Mouse (Mus musculus) heart, adult 9 months (tissue): ENCODE measurements around the gene Tet2.

Experiments used
- DNase-seq, 2 experiments: peaks; one replicate each; pipeline ENCODE4 v3.0.0; 2022; ENCODE audit warnings: low spot score in 2 of 2

The Tet2 gene

DNA sequence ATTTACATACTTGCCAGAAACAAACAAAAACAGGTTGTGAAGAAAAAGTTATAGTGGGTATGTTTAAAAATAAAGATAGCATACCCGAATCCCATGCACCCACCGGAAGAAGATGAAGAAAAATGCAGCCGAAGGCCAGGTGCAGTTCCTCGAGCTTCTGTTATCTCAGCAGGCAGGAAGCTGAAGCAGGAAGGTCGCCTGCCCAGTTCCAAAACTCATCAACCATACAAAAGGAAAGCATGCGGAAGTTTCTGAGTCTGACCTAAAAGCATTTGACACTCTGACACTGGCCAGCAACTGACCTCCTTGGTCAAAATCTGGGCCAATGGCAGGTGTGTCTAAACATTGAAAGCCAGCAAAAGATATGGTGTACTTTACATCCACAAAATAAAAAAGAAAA is 26.8 kb downstream of the Tet2 start:
- DNase-seq = no peak

DNA sequence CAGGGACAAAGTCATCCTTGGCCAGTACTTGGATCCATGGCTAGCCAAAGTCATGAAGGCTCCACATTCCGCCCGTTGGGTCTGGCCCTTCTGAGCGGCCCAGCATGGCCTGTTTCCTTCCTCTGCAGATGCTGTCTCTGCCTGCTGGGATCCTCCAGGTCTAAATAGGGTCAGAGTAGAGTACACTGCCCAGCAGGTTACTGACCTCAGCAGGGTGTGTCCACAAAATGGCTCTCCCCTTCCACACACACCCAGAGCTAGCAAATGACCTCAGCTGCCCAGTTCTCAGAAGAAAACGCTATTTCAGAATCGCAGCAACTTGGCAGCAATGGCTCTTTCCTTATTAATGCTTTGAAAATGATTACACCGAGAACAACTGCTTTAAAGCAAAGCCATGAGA is 27.5 kb downstream of the Tet2 start:
- DNase-seq = peak; percentile 45 to 48

DNA sequence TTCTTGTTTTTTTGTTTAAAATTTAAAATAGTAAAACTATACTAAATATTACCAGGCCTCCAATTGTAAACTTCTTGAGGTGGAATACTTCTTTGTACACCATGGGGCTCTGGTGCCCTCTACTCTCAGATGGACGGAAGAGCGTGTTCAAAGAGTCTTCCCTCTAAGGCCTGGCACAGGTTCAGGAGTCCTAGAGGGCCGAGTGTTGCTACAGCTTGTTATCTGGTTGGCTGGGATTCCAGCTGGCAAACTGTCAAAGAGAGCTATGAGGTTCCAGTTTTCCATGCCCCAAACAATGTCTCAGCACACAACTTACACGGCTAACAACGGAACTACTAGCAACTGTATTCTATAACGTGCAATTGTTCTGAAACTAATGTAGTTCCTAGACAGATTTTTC is 28.8 kb downstream of the Tet2 start:
- DNase-seq = peak; percentile 71 to 88

DNA sequence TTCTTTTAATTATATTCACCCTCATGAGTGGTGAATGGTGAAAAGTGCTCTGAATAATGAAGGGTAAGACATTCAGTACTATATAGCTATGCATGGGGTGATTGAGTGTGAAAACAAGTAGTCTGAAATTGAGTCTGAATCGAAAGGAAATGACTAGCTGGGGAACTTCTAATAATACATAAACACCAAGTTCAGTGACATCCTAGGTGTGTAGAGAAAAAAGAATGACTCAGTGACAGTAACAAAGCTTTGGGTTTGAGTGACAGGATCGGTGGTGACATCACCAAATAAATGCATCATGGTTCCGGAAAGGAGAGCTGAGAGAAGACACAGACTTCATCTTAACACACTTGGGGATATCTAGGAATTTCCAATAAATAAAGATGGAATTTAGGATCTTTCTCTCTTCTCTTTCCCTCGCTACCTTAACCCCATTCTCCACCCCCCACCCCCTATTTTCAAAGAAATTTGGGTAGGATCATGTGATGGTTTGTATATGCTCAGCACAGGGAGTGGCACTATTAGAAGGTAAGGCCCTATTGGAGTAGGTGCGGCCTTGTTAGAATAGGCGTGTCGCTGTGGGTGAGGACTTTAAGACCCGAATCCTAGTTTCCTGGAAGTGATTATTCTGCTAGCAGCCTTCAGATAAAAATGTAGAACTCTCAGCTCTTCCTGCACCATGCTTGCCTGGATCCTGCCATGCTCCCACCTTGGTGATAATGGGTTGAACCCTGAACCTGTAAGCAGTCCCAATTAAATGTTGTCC is 29.6 kb downstream of the Tet2 start:
- DNase-seq = no peak

DNA sequence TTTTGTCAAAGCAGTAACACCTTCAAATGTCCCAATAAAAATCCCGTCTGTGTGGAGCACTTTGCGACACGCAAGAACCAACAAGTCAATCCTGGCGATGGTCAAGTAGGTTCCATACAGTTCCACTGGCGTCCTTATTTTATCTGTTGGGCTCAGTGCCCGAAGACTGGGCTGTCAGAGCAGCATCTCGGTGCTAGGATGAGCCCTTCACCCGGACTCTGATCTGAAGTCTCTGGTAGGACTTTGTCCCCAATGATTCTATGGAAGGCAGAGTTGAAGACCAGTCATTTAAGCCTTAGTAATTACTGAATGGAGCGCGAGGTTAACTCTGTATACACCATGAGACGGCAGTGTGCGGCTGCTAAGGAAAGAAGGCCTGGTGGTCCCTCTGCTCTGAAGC is 30.6 kb downstream of the Tet2 start:
- DNase-seq = no peak

DNA sequence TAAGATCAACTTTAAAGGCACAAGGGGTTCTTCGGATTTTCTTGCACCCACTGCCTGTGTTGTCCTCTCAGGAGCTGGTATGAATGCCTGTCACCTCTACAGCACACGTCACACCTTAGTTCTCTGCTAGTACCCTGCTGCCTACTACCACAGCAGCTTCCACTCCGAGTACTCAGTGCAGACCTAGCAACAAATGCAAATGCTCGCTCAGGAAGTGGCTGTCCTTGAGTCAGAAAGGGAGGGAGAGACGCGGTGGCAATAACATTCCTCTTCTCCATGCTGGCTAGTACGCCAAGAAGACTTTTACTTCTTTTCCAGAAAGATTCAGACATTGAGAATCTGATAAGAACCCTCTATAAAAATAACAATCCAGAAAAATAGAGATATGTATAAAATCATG is 31.5 kb downstream of the Tet2 start:
- no peak for DNase-seq

DNA sequence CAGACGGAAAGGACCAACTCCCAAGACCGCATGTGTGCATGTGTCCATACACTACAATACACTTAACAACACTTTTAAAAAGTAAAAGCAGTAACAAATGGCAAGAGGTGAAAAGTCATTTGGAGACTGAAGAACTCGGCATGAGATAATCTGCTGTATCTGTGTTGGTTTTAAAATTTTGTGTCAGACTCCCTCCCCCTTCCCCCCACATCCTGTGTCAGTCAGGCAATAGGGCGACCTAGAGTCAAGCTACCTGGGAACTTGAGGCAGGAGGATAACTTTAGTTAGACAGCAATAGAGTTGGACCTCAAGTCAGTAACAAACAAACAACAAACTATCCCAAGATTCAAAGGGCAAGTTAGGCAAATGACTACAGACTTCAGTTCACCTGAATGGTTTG is 34.6 kb downstream of the Tet2 start:
- no peak for DNase-seq

DNA sequence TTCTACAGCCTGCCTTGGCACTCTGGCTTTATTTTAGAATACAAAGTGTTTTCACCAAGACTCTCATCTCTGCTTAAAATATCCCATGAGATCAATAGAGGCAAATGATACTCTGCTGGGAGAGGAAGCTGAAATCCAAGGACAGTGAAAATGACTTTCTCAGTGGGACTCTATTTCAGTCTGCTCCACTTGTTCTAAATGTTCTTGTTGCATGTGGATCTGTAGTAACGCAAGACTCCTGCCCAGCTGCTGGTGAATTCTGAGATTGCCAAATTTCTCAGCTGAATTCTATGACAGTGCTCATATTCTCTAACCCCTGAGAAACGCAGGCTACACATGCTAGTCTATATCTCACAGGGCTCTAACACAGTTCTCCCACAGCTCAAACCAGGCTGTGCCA is 35.1 kb downstream of the Tet2 start:
- DNase-seq = no peak

DNA sequence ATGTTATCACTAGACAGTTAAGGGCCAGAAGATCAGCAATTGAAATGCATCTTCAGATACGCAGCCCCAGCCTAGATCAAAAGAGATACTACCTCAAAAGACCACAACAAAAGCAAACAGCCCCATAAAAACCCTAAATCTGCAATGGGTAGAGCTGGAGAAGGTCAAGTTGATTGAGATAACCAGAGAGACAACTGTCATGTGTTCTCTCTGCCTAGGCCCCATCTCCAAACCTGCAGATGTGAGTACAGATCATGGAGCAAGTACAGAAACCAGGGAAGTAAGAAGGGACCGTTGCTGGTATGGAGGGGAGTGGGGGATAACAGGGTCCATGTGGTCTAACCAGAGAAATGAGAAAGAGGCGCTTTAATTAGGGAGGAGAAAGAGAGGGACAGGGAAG is 36.1 kb downstream of the Tet2 start:
- DNase-seq = no peak

DNA sequence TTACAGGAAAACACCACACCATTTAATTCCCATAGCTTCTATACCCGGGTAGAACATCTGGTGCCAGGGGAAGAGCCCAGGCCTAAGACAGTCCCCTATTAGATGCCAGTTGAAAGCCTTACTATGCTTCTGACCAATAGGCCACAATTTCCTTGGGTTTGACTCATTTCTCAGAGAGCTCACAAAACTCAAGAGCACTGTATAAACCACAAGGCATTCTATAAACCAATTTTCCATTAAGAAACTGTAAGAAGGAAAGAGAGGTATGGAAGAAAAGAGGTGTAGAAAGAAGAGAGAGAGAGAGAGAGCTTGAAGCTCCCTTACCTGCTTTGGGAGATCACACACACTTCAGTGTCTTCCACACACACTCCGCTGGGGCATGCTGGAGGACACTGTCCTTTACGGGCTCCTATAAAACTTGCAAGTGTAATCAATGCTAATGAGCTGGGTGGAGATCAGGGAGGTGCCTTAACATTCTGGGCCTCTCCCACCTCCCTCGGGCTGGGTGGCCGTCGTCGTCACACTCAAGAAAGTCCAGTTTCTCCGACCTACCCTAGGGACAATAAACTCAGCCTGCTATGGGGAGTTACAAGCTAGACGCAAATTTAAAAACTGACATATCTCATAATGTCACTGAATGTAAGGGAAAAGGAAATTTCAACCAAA is 38.5 kb downstream of the Tet2 start:
- DNase-seq = no peak

DNA sequence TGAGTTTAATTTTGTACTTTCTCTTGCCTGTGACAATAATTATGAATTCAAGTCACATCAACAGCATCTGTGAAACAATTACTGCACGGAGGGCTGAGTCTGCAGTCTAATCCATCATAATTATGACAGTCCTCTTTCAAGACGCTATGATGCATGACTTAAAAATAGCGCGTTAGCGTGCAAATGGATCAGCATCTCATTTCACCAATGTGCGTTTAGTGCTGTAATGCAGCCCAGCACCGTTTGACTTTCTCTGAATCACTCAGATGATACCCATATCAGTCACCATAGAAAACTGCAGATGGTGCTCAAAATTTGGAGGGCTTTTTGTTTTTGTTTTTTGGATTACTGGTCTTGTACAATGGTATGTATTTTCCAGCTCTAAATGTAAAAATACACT is 48.0 kb downstream of the Tet2 start:
- DNase-seq = no peak

DNA sequence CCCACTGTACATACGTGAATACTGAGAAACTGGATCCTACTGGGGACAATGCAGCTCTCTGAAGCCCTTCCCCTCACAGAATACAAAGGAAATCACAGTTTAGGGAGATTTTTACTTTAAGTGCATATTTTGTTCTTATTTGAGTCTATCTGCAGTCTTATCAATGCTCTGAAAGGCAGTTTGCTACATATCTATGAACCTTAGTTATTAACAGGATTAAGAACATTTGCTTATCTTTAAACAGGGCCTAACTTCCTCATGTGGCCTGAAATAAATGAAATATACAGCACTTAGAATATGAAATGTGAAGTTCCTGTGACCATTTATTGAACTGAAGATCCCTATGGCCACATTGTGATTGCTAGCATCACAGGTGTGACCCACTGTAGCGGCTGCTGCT is 53.6 kb downstream of the Tet2 start:
- no peak for DNase-seq

DNA sequence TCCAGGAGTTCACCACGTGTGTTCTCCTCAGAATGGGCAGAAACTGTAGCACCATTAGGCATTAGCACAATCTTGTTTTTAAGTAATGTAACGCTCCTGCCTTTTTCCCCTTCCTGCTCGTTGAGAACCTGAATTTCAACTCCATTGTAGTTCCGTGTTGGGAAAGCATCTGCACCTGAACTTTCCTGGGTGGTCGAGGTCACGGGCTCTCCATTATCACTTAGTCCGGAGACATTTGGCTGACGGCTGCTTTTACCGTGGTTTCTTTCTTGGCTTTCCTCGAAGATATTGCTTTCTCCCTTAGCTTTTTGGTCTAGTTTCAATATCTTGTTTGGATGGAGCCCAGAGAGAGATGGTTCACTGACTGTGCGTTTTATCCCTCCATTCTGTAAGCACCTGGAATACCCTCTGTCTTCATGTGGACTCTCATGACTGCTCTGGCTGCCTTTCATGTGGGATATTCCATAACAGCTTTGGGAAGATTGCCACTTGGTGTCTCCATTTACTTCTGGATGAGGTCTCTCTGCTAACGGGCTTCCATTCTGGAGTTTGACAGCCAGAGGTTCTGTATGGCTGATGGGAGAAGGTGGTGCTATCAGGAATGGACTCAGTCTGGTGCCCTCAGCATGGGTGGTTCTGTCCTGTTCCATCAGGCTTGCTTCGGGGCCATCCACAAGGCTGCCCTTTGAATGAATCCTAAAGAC is 56.8 kb downstream of the Tet2 start:
- DNase-seq = no peak

DNA sequence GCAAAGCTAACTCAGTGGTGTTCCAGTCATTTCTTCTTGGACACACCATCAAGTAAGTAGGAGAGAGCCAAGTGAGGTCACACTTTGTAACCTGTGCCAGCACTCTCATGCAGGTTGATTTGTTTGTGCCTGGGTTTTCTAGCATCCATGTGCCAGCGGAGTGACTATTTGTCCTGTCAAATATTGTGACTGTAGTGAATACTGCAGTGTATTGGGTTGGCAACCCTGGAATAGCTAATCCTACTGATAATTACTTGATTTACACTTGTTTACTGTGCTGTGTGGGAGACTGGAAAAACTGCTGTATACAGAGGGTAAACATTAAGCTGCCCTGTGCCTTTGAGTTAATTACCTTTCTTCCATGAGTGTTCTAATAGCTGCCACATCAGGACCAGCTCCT is 62.1 kb downstream of the Tet2 start:
- DNase-seq = no peak

DNA sequence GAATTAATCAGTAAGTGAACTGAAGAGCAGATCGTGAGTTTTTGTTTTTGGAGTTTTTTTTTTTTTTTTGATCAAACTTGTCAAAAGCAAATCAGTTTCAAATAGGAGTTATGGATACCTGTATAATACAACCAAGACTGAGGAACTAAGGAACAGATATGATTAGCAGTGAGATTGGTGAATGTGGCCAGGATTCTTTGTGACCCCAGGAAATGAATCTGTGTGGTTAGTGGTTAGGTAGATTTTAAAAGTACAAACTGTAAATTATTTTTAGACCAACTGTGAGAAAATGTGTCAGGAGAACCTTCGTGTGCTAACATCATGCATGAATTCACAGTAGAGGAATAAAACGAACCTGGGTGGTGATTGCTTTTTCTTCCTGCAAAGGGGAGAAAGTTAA is 66.0 kb downstream of the Tet2 start:
- no peak for DNase-seq

DNA sequence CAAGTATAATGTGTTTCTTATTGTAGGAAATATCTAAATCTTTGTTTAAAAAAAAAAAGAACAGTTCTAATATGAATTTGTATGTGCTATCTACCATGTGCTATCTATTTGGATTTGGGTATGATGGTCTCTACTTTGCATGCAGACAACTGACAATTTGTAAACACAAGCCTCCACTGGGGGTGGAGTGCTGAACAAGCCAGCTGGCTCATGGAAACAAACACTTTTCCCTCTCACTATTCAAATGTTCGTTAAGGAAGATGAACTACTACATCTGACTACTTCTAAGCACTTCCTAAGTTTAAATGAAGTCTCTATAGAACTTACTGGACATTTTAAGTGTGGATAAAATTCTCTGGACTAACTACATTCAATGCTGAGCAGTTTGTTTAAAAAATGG is 71.2 kb downstream of the Tet2 start:
- DNase-seq = no peak

DNA sequence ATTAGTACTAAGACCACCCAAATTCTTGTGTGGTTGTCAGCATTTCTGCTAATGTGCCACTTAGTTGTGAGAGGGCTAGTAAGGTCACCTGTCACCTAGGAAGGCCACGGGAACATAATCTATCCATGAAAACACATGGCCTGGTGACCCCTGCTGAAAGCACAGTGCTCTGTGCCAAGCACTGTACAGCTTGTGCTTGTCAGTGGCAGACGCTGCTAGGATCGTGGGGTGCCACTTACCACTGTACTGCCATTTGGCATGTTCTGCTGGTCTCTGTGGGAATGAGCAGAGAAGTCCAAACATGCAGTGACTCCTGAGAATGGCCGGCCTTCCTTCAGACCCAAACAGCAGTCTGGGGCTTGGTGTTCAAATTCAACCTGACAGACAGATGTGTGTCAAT is 73.8 kb downstream of the Tet2 start:
- DNase-seq = no peak

DNA sequence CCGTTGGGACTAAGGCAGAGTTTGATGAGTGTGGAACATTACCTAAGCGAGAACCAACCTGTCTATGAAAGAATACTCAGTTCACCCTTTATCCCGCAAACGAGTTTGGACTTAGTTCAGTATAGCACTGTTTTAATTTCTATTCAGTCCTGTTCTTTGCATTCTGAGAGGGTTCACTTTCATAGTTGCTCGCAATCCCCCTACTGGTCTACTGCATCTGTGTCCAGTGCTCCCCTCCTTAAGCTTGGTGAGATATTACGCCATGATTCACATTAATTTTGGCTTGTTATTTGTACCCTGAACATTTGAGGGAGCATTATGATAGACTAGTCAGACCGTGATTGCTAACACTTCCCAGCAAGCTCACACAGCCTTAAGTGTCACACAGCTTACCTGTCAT is 76.1 kb downstream of the Tet2 start:
- no peak for DNase-seq

DNA sequence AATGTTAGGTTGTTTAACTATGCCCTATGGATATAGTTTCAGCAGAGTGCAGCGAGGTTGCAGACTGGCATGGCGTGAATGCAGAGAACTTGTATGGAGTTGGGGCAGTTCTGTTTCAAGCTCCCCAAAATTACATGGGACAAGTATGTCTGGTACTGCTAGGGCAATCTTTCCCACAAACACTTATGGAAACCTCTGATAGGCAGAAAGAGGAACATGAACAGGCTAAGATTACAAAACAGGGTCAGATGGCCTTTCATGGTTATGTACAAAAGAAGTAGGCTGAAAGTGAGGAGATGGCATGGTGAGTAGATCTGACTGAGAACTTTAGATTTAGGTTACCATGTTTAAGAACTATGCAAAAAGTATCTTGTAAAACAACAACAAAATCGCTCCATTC is 81.7 kb downstream of the Tet2 start:
- DNase-seq = no peak

DNA sequence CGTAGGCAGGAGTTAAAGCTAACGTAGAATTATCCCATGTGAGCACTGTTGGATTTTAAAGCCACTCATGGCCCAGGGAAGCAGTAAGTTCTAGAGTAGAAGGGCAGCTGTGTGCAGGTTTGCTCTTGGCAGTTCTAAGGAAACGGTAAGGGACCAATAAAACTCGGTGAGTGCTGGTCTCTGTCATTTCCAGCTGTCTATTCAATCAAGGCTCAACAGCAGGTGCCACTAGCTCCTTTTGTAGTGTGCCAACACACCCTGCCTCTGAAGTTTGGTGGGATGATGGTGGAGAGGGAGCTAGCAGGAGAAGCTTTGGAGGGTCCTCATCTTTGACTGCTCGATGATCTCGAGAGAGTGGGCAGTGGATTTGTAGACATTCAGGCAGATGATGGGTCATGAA is 82.5 kb downstream of the Tet2 start:
- no peak for DNase-seq

DNA sequence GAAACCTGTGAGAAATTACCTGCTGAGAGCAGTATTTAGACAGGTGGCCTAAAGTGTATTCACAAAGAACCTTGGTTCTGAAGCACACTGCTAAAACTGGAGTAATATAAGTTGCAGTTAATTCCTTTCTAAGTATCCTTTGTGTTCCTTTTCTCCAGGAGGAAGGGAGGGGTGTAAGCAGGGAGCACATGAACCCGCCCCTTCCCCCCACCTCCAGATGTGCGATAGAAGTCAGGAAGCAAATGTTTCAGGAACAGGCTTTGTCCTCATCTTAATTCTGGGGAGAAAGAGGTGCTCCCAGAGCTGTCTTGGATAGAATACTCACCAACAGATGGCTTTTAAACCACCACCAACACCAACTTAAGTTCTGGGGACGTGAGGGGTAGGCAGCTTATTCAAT is 82.9 kb downstream of the Tet2 start:
- no peak for DNase-seq

DNA sequence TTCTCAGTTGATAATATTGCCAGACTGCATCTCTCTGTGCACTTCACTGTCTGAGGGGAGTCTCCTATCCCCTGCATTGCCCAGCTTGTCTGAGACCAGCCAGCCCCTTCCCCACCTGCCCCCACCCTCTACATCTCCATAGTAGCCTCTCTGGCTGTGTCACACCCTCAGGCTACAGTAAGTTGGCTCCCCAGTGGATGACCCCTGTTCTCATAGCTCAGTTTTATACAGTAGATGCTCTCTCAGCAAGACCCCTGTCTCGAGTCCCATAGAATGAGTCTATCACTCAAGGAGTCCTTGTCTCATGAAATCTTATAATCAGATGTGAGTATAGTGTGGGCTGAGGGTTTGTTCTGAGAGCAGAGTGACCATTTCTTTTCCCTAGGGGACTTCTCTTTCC is 85.8 kb downstream of the Tet2 start:
- DNase-seq = no peak

DNA sequence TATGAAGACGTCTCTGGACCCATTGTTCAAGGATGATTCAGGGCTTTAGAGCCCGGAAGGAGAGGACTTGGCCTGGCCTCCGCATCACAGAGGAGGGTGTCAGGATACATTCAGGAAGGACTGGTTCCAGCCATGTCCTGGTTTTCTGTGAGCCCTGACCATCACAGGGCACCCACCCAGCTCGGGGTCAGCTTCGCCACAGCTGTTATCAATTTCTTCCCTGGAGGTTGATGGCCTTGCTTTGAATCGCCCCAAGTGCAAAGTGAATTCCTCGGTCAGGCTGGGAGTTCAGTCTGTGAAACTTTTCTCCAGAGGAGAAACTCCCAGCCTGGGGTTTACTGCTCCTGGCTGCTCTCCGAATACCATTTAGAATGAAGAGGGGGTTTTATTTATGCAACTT is 91.0 kb downstream of the Tet2 start:
- no peak for DNase-seq
